Mouse (Mus musculus): Measurements from ENCODE around the gene Nfyc. TPM values are rescaled to one million over a fixed set of nuclear protein-coding genes. Genes with fewer than 3 reads are reported as not detected.

The Nfyc gene
- total RNA-seq (2014; fragmentation: Nextera tagmentation) (24.9 and 53.4 TPM in 2 replicates), total RNA-seq (2017) (45.1 and 61.6 TPM in 2 replicates)

DNA sequence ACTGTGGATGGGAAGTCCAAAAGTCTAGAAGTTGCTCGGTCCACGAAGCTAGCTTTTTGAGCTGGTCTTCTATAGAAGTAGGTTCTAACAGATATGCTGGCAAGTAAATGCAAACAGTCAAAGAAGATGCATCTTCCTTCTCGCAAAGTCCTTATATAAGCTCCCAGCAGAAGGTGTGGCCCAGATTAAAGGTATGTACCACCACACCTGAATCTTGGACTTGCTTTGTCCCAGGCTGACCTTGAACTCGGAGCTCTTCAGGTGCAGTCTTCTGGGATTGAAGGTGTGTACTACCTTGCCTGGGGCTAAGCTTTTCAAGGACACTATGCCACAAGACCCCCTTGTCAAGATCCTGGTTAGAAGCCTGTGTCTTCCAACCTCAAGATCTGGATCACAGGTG, at the start of gene Nfyc:
Gene Nfyc, minus strand, starts transcription at position 101 of the 400 bp plus-strand sequence.
- ATAC-seq (replicated peaks; ENCODE audit: poor library complexity, severe bottlenecking), result no peak

DNA sequence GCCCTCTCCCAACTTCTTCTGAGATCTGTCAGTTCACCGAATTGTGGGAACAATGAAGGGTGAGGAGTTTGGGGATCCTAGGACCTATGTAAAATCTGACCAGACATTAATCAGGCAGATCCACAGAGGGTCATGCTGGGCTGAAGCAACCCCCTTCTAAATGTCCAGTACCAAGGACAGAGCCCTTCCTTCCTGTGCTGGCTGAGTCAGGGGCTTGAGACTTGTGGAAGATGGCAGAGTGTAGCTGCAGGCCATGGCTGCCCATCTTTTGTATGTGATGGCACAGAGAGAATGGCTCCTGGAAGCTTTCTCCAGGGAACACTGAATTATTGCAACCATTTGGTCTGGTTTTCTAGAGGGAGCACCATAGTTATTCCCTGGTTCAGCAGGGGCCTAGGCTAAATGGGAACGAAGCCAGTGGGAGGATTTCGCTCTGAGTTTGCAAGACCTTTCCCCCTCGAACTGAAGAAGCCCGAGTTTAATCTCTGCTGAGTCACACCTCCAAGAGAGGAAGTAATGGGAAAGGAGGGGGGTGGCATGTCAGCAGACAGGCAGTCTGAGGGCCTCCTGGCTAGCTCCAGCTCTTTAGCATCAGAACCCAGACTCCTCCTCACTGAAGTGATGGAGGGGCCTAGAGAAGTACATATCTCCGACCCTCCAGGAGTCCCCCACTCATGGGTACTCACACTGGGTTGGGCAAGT, 49.5 kb upstream of the Nfyc start:
- peak; percentile 85 for ATAC-seq (replicated peaks; ENCODE audit: poor library complexity, severe bottlenecking)

DNA sequence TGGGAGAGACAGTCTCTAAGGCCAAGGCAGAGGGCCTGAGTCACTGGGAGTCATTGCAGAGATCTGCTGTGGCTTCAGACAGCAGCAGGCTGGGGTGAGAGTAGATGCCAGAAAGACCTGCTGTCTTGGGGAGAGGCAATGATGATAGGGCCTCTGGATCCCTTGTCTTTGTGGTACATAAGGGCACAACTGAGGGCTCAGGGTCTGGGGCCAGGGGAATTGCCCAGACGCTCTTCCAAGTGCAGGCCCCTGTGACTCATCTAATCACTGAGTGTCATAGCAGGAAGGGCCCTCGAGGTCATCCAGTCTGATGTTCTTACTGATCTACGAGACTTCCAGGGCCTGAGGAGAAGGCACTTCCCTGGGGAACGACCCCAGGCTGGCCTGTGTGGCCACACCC, 48.0 kb upstream of the Nfyc start:
- no peak for ATAC-seq (replicated peaks; ENCODE audit: poor library complexity, severe bottlenecking)

DNA sequence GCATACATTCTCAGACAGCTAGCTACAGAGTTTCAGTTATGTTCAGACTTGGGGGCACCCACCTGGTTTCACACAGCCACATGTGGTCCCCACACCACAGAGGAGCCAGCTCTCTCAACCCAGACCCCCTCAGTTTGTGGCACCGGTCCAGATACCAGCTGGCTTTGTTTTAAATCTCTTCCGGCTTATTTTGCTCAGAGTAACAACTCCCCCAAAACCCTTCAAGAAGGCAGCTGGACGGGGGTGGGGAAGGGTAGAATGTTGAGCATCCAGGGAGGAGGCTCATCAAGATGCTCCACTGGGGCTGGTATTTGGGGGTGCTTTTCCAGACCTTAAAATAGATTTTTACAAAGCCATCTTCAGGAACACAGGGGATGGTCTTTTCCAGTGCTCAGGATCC, 47.4 kb upstream of the Nfyc start:
- no peak for ATAC-seq (replicated peaks; ENCODE audit: poor library complexity, severe bottlenecking)

DNA sequence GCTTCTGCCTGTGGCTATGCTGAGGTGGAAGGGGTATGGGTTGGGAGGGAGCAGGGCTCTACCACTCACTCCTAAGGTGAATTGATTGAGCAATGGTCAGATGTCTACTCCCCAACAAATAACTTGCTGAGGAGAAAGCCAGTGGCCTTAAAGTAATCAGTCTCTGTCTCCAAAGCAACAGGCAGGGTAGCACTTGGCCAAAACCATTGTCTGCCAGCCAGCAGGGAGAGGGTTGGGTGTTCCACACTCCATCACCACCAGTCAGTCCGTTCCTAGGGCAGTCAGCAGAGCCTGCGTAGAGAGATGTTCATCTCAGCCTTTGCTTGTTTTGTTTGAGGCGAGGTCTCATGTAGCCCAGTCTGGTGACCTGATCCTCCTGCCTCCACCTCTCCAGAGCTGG, 44.6 kb upstream of the Nfyc start:
- ATAC-seq (replicated peaks; ENCODE audit: poor library complexity, severe bottlenecking), result no peak

DNA sequence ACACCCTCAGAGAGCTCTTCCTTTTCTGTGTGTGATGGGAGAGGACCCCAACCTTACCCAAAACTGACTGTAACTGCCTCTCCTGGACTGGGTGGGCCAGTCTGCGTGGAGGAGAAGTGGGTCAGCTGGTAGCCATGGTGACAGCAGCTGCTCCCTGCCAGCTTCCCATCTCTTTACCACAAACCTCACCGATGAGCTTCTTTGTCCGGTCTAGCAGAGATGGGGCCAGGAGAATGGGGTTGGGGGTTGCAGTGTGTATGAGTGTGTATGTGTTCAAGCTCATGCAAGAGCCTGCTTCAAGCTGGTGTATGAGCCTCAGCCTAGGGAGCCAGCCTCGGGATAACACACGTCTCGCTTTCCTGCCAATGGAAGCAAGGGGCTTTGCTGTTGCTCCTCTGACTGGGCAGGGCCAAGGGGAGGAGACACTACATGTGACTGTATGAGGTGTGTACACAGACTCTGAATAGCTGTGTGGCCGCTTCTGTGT, 38.9 kb upstream of the Nfyc start:
- ATAC-seq (replicated peaks; ENCODE audit: poor library complexity, severe bottlenecking), result no peak

DNA sequence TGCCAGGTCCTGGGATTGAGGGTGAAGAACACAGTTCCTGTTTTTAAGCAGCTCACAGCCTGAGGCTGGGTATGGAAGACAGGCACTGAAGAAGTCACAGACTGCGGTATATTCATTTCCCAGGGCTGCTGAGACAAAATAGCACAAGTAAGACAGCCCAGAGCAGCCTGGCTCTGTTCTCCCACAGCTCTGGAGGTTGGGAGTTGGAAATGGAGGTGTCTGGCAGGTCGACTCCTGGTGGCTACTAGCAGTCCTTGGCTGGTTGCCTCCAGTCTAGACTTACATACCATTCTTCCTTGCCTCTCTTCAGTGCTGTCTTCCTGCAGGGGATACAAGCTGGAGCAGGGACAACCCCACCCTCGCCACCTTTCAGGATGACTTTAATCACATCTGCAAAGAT, 37.6 kb upstream of the Nfyc start:
- no peak for ATAC-seq (replicated peaks; ENCODE audit: poor library complexity, severe bottlenecking)

DNA sequence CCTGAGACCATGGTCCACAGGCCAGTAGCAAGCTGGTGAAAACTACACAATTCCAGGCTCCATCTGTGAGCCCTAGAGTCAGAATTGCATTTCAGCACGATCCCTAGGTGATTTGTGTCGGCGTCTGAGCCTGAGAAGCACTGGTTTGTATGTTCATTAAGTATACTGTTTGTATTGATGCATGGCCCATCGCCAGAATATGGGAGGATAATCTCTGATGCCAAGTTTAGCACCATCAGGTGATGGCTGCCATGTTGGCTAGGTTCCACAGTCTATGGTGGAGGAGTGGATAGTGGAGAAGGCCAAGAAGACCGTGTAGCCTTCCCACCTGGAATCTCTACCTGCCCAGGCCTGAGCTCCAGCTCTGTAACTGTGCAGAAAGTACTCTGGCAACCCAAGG, 36.9 kb upstream of the Nfyc start:
- no peak for ATAC-seq (replicated peaks; ENCODE audit: poor library complexity, severe bottlenecking)

DNA sequence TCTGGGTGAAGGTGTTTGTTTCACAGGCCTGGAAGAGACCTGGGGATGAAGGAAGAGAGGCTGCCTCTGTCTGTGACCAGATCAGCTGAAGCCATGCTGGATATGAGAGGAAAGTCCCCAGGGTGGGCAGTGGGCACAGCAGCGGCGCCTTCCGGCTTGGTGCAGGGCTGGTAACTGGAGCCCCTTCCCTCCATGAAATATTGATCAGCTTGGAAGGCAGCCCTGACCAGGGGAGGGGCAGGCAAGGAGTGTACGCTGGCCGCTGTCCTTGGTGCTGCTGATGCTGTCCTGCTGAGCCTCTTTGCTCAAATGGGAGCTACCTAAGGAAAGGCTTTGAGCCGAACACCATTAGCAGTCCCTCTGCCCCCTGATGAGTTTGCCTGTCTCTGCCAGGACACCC, 34.8 kb upstream of the Nfyc start:
- ATAC-seq (replicated peaks; ENCODE audit: poor library complexity, severe bottlenecking), result peak; percentile 75

DNA sequence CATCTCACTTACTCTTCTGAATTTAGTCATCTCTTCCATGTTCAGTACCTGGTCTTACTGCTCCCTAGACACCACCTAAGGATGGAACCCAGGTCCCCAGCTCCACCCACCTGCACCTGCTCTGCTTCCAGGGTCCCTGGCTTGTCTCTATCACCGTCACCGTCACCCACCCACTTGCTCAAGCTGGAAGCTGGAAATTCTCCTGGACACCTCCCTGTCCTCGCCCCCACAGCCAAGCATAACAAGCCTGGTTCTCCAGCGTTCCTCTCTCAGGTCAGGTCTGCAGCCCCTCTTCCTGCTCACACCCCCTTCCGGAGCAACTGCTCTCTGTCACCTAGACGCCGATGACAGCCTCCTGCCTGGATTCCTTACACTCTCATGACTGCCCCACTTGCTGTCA, 28.5 kb upstream of the Nfyc start:
- ATAC-seq (replicated peaks; ENCODE audit: poor library complexity, severe bottlenecking), result no peak

DNA sequence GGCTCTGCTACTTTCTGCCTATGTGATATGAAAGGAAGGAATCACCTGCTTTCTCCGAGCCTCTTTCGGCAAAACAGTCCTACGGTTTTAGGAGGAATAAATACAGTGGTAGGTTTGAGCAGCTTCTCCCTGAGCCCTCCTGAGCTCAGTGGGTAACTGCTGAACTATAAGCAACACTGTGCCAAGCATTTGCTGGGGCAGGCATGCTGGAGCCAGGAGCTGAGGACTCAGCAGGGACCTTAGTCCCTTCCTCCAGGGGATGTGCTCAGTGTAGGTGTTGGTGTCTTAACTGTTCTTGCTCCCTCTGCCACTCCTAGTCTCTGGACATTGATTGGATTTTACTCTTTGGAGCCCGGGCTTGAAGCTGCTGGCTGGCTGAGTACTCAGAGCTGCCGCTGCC, 25.0 kb upstream of the Nfyc start:
- ATAC-seq (replicated peaks; ENCODE audit: poor library complexity, severe bottlenecking), result no peak

DNA sequence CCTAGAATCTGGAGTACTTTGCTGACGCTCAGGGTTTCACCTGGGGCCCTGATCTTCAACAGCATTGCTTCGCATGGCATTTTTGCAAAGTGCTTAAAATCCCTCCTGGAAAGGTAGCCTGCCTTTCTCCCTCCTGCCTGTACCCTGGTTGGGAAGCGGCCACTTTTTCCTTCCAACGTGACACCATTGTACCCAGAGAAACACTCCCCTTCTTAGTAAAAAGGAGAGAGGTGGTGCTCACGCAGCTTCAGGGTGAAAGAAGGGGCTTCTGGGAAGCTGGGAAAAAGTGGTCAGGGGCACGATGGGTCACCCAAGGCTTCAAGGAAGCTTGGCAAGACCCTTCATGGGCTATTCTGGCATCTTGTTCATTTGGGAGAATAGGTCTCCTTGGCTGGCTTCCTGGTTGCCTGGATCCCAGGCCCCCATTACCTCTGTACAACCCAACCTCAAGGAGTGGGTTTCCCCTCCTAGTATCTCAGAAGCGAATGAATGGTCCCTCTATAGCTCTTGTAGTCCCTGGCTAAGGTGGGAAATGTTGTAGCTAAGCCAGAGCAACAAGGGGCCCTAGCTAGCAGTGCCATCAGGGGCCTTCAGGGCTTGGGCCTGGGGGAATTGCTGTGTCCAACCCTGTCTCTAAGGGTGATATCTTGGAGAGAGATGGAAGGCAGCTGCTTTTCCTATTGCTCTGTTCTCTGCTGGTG, 24.1 kb upstream of the Nfyc start:
- no peak for ATAC-seq (replicated peaks; ENCODE audit: poor library complexity, severe bottlenecking)

DNA sequence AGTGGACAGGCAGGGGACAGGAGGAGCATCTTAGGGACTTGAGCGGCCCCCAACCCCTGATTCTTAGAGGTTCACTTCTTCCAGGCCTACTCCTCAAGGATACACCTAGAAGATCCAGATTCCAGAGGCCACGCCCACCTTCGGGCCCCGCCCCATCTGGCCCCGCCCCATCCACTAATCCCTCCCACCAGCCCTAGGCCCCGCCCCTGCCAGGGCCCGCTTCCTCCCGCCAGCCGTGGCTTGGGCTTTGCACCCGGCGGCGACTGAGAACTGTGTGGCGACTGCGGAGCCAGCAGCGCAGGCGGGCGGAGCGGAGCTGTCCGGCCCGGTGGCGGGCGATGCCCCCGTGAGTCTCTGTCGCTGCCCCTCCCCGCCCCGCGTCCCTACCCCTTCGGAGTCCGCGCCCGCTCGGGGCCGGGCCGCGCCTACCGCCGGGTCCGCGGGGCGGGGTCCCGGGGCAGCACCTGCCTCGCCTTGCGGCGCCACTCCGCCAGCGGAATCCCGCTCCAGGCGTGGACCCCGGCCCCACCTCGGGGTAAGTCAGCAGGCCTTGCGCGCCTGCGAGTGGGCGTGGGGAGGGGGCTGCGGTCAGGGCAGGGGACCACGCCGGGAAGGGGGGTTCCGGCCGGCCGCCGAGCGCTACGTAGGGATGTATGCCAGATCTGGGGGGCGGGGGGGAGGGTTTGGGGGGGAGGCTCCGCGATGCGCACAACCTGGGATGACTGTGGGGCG, 23.4 kb upstream of the Nfyc start, which contains the start of gene Rims3:
Gene Rims3, plus strand, starts transcription at position 229 of the 732 bp plus-strand sequence.
- peak; percentile 92 for ATAC-seq (replicated peaks; ENCODE audit: poor library complexity, severe bottlenecking)

DNA sequence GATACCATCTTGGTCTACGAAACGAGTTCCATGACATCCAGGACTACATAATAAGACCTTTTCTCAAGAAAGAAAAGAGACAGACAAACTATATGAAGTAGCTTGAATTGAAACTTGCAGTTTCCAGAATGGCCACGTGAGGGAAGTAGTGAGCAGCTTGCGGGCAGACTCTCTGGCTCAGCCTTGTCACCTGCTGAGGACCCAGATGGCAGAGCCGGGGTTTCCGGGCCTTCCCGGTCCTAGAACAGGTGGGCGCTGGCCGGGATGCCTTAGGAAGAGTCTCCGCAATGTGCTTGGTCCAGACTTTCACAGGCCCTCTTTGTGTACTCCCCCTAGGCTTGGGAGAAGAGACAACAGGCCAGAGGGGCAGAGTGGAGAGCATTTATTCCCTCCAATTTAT, 19.6 kb upstream of the Nfyc start:
- ATAC-seq (replicated peaks; ENCODE audit: poor library complexity, severe bottlenecking), result peak; percentile 67

DNA sequence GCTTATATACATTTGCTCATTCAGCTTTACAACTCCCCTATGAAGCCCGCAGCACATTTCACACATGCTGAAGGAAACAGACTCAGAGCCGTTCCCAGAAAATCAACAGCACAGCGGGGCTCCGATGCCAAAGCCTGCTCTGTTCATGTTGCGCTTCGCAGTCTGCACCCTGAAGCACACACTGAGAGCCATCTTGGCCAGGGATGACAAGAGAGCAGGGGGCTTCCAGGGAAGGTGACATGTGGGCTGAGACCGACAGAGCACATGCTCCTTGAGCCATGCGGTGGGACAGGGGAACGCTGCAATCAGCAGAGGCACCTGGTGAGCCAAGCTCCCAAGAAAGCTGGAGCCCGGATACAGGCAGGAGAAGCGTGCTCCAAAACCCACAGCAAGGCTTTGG, 18.1 kb upstream of the Nfyc start:
- ATAC-seq (replicated peaks; ENCODE audit: poor library complexity, severe bottlenecking), result no peak

DNA sequence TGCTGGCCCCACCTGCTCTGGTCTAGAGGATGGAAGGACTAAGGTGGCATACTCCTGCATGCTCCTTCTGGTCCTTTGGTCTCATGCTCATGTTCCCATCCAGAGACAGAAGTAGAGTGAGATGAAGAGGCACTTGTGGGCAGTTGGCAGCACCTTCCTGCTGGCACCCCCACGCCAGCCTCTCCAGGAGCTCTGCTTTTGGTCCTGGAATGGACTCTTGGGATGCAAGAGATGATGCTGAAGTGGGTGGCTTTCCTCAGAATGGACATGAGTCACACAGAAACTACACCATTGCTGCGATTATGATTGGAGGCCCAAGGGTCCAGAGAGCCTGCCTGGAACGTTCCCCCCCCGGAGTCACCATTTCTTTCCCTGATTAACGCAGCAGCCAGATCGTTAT, 17.5 kb upstream of the Nfyc start:
- ATAC-seq (replicated peaks; ENCODE audit: poor library complexity, severe bottlenecking), result no peak

DNA sequence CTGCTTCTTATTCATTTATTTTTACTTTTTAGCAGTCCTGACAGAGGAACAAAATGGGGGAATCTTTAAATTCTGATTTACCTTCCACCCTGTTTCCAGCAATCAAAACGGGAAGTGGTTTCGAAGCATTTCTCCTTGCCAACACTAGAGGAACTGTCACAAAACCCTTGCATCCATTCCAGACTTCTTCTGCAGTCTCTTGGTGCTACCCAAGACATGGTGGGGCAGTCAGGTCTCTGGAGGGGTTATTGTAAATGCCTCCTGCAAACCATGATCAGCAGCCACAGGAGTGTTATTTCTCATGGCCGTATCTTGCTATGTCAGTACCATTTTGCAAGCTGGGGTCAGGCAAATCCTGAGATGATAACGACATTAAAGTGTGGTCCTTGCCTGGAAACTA, 13.7 kb upstream of the Nfyc start:
- ATAC-seq (replicated peaks; ENCODE audit: poor library complexity, severe bottlenecking), result peak; percentile 74

DNA sequence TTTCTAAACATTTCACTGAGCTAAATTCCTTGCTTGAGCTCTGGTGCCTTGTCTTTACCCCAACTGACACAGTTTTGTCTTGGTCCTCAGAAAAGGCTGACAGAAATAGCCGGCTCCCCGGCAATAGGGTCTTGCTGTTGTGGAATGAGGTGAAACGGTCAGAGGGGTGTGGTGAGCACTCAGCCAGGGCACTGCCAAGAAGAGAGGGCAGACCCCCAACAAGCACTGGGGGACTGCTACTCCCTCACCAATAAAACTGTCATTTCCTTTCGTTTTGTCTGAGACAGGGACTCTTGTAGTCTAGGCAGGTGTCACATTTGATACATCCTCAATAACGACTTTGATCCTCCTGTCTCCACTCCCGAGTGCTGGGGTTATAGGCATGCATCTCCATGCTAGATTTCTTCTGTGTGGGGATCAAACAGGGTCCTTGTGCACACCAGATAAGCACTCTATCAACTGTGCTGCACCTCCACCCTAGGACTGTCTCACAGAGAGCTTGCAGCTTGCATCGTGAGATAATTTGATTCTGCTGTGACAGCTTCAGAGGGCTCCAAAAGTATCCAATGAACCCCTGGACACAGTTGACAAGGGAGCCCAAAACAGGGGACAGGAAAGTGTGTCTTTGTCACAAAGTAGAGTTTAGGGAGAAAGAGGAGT, 13.2 kb upstream of the Nfyc start:
- ATAC-seq (replicated peaks; ENCODE audit: poor library complexity, severe bottlenecking), result no peak

DNA sequence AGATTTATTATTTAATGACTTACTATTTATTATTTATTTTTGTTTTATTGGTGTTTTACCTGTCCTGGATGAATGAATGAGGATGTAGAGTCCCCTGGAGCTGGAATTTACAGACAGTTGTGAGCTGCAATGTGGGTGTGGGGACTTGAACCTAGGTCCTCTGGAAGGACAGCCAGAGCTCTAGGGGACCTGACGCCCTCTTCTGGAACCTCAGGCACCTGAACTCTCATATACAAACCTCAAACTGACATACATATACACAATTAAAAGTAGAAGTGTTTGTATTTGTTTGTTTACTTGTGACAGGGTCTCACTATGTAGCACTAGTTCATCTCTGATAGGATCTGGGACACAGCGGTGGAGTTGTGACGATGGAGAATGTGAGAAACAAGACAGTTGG, 10.0 kb upstream of the Nfyc start:
- no peak for ATAC-seq (replicated peaks; ENCODE audit: poor library complexity, severe bottlenecking)

DNA sequence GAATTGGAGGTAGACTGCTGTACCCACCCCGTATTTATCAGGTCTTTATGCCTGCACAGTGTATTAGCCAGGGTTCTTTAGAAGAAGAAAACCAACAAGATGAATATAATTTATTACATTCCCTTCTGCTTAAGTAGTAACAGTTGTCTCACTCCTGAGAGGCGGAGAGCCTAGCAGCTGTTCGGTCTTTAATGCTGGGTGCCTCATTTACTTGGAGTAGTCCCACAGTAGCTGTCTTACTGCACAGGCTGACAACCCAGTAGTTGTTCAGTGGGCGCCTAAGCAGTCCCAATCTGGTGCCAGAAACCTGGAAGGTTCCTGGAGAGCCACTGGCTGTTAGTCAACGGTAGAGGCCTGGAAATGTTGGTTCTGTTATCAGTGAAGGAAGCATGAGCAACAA, 605 bp downstream of the Nfyc start:
- ATAC-seq (replicated peaks; ENCODE audit: poor library complexity, severe bottlenecking), result no peak

DNA sequence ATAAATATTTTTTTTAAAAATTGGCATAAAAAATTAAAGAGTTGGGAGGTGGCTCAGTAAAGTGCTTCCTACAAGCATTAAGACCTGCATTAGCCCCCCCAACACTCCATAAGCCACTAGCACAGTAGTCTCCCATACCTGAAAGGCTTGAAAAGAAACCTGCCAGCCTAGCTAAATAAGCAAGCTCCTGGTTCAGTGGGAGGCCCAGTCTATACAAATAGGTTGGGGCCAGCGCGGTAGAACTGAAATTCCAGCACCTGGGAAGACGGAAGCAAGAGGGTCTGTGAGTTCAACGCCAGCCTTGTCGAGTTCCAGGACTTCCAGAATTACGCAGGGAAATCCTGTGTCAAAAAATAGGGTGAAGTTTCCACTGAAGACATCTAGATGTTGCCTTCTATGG, 5.0 kb downstream of the Nfyc start:
- ATAC-seq (replicated peaks; ENCODE audit: poor library complexity, severe bottlenecking), result no peak
